8 mouse cellular contexts compared by ENCODE assay signal in genomic region chr8:80878801-80879425, GRCm38 (mm10). TPM values are rescaled to one million over a fixed set of nuclear protein-coding genes. Genes with fewer than 3 reads are reported as not detected.
A peak's percentile ranks its signal among the peaks of the same experiment; 100 is the strongest.
DNase-seq lines count a peak whose midpoint lies in the region; ATAC-seq and TF ChIP-seq lines count a peak whose summit lies in the region.

No protein-coding gene starts in this region.

- no peak for TF ChIP-seq POLR2A in cerebellum, adult 2 months (IDR thresholded peaks at IDR 0.05; ENCODE audit: borderline replicate concordance, insufficient read depth, low read length)
- TF ChIP-seq POLR2A in cortical plate, adult 2 months (IDR thresholded peaks at IDR 0.05; ENCODE audit: extremely low read depth, insufficient read depth, low read length) = no peak

- 3% methylated on average over 26 of the region's 26 CpGs for WGBS in cerebellum, adult 2 months
- WGBS in intestine, embryonic 16.5 days = under 1% methylated on average over 26 of the region's 26 CpGs
- under 1% methylated on average over 26 of the region's 26 CpGs for WGBS in limb, embryonic 15.5 days
- WGBS in midbrain, embryonic 13.5 days = under 1% methylated on average over 26 of the region's 26 CpGs
- under 1% methylated on average over 26 of the region's 26 CpGs for WGBS in stomach, embryonic 16.5 days

- peak overlapping the region; percentile 77 for H3K4me3 ChIP-seq in cerebellum, adult 2 months (replicated peaks; ENCODE audit: insufficient read depth, low read depth, low read length)
- peak overlapping the region; percentile 89 for H3K4me3 ChIP-seq in cortical plate, adult 2 months (ENCODE audit: insufficient read depth, low read length)
- peak overlapping the region; percentile 92 for H3K4me3 ChIP-seq in intestine, embryonic 16.5 days (ENCODE audit: low read length)
- H3K4me3 ChIP-seq in limb, embryonic 15.5 days = peak overlapping the region; percentile 75
- H3K4me3 ChIP-seq in midbrain, embryonic 13.5 days (replicated peaks) = peak overlapping the region; percentile 82
- peak overlapping the region; percentile 92 for H3K4me3 ChIP-seq in stomach, embryonic 16.5 days (replicated peaks; ENCODE audit: low read length)

- H3K36me3 ChIP-seq in intestine, embryonic 16.5 days (ENCODE audit: control insufficient read depth, insufficient read depth, low read length) = no peaks in the 10 kb centered on the region
- H3K36me3 ChIP-seq in limb, embryonic 15.5 days = no peaks in the 10 kb centered on the region
- no peaks in the 10 kb centered on the region for H3K36me3 ChIP-seq in midbrain, embryonic 13.5 days
- H3K36me3 ChIP-seq in stomach, embryonic 16.5 days (ENCODE audit: control insufficient read depth, insufficient read depth, low read length) = no peaks in the 10 kb centered on the region

- peak overlapping the region; percentile 89 for H3K4me2 ChIP-seq in intestine, embryonic 16.5 days (ENCODE audit: low read depth, low read length)
- H3K4me2 ChIP-seq in limb, embryonic 15.5 days = peak overlapping the region; percentile 55
- peak overlapping the region; percentile 78 for H3K4me2 ChIP-seq in midbrain, embryonic 13.5 days (replicated peaks)
- peak overlapping the region; percentile 65 for H3K4me2 ChIP-seq in stomach, embryonic 16.5 days (ENCODE audit: low read depth, low read length)

- H3K4me1 ChIP-seq in cerebellum, adult 2 months (ENCODE audit: control insufficient read depth, insufficient read depth, low read length) = peaks cover 2% of the 10 kb centered on the region; the same call in 1 of the 2 replicates
- H3K4me1 ChIP-seq in cortical plate, adult 2 months (ENCODE audit: control insufficient read depth, insufficient read depth, low read length) = no peaks in the 10 kb centered on the region
- peaks cover 24% of the 10 kb centered on the region for H3K4me1 ChIP-seq in intestine, embryonic 16.5 days (ENCODE audit: control insufficient read depth, insufficient read depth, low read length)
- H3K4me1 ChIP-seq in limb, embryonic 15.5 days = peaks cover 21% of the 10 kb centered on the region; the same call in 1 of the 2 replicates
- H3K4me1 ChIP-seq in midbrain, embryonic 13.5 days (replicated peaks) = peaks cover 31% of the 10 kb centered on the region
- H3K4me1 ChIP-seq in stomach, embryonic 16.5 days (ENCODE audit: control insufficient read depth, insufficient read depth, low read length) = peaks cover 12% of the 10 kb centered on the region

- H3K27me3 ChIP-seq in cerebellum, adult 2 months (ENCODE audit: control insufficient read depth, insufficient read depth, low read length) = no peaks in the 10 kb centered on the region
- no peaks in the 10 kb centered on the region for H3K27me3 ChIP-seq in intestine, embryonic 16.5 days (replicated peaks; ENCODE audit: control insufficient read depth, insufficient read depth, low read length)
- no peaks in the 10 kb centered on the region for H3K27me3 ChIP-seq in limb, embryonic 15.5 days
- H3K27me3 ChIP-seq in midbrain, embryonic 13.5 days = no peaks in the 10 kb centered on the region
- H3K27me3 ChIP-seq in stomach, embryonic 16.5 days (ENCODE audit: control insufficient read depth, insufficient read depth, low read length) = no peaks in the 10 kb centered on the region

- peak; percentile 37 to 46 for DNase-seq in cerebellum, adult 2 months
- no peak for DNase-seq in cerebellum, adult 11-12 months

- no peaks in the 10 kb centered on the region for H3K9me3 ChIP-seq in intestine, embryonic 16.5 days (ENCODE audit: control insufficient read depth, low read length)
- H3K9me3 ChIP-seq in limb, embryonic 15.5 days = no peaks in the 10 kb centered on the region
- no peaks in the 10 kb centered on the region for H3K9me3 ChIP-seq in midbrain, embryonic 13.5 days
- no peaks in the 10 kb centered on the region for H3K9me3 ChIP-seq in stomach, embryonic 16.5 days (replicated peaks; ENCODE audit: control insufficient read depth, low read length)

- TF ChIP-seq CTCF in cerebellum, adult 2 months (IDR thresholded peaks at IDR 0.05; ENCODE audit: borderline replicate concordance, insufficient read depth, low read depth, low read length) = no peak
- TF ChIP-seq CTCF in cortical plate, adult 2 months (IDR thresholded peaks at IDR 0.05; ENCODE audit: extremely low read depth, insufficient read depth, low read length) = no peak

- peak overlapping the region; percentile 49; the same call in 1 of the 2 replicates for H3K27ac ChIP-seq in cerebellum, adult 2 months (ENCODE audit: insufficient read depth, low read length)
- H3K27ac ChIP-seq in cortical plate, adult 2 months (ENCODE audit: insufficient read depth, low read length) = peak overlapping the region; percentile 99
- H3K27ac ChIP-seq in intestine, embryonic 16.5 days (ENCODE audit: low read length) = peak overlapping the region; percentile 100
- peak overlapping the region; percentile 99 for H3K27ac ChIP-seq in limb, embryonic 15.5 days
- H3K27ac ChIP-seq in midbrain, embryonic 13.5 days = peak overlapping the region; percentile 86; the same call in 1 of the 2 replicates
- peak overlapping the region; percentile 99 for H3K27ac ChIP-seq in stomach, embryonic 16.5 days (ENCODE audit: low read length)

- peak overlapping the region; percentile 94 for H3K9ac ChIP-seq in intestine, embryonic 16.5 days (ENCODE audit: low read depth, low read length)
- H3K9ac ChIP-seq in limb, embryonic 15.5 days = peak overlapping the region; percentile 82
- H3K9ac ChIP-seq in midbrain, embryonic 13.5 days (replicated peaks) = peak overlapping the region; percentile 80
- peak overlapping the region; percentile 89 for H3K9ac ChIP-seq in stomach, embryonic 16.5 days (ENCODE audit: low read length)

- 0 out of 2 replicates have a peak, but pooled peaks have one; percentile 17 for ATAC-seq in granulocyte monocyte progenitor cell, adult 5-6 weeks (replicated peaks; ENCODE audit: poor library complexity, severe bottlenecking)
- no peak for ATAC-seq in intestine, embryonic 16.5 days
- ATAC-seq in limb, embryonic 15.5 days (ENCODE audit: insufficient number of reproducible peaks, low FRiP score, low TSS enrichment, low read depth) = no peak
- ATAC-seq in midbrain, embryonic 13.5 days = no peak
- ATAC-seq in stomach, embryonic 16.5 days (ENCODE audit: insufficient read depth, low FRiP score) = no peak

RNA-seq across cellular contexts. Expression of gene Gab1, which starts 1.4 kb away (rescaled TPM):
- 29.9 and 34.0 TPM in 2 replicates for polyA plus RNA-seq in cerebellum, adult 2 months (2012; rRNA removed)
- 21.3 and 25.9 TPM in 2 replicates for polyA plus RNA-seq in cortical plate, adult 2 months (2012; rRNA removed)
- 1.8 and 3.6 TPM in 2 replicates for total RNA-seq in granulocyte monocyte progenitor cell, adult 5-6 weeks (2014; fragmentation: Nextera tagmentation)
- 1.8 and 2.4 TPM in 2 replicates for total RNA-seq in granulocyte monocyte progenitor cell, adult 5-6 weeks (2017)
- 9.0 and 10.5 TPM in 2 replicates for polyA plus RNA-seq in intestine, embryonic 16.5 days (2015; fragmentation: Nextera tagmentation; extraction: Ambion mirVana)
- 24.9 and 25.6 TPM in 2 replicates for polyA plus RNA-seq in limb, embryonic 15.5 days (2015; fragmentation: Nextera tagmentation; extraction: Ambion mirVana)
- polyA plus RNA-seq in midbrain, embryonic 13.5 days (2015; fragmentation: Nextera tagmentation; extraction: Ambion mirVana) = 6.8 and 8.7 TPM in 2 replicates
- polyA plus RNA-seq in stomach, embryonic 16.5 days (2015; fragmentation: Nextera tagmentation; extraction: Ambion mirVana) = 13.6 and 14.6 TPM in 2 replicates

Comparison
In these comparisons a context has a peak if more than half of its experiments do, and no peak if none do; other contexts are left out.
1. H3K27ac ChIP-seq: peak in every context shown above with its lines; median percentile 100 in intestine, embryonic 16.5 days; 99 in cortical plate, adult 2 months; 99 in limb, embryonic 15.5 days; 99 in stomach, embryonic 16.5 days; 86 in midbrain, embryonic 13.5 days; 49 in cerebellum, adult 2 months.